Mouse (Mus musculus): ENCODE results near the gene Miox. TPM values are rescaled to one million over a fixed set of nuclear protein-coding genes. Genes with fewer than 3 reads are reported as not detected.

Gene Miox
- polyA plus RNA-seq, 1 experiment: 2.7 TPM

GRCm38 (mm10) chr15:89376957-89377356 lies 42.8 kb downstream of the Miox start, which contains the start of gene Tymp:
Tymp (minus strand) TSS chr15:89377039.
- H3K4me1 ChIP-seq (replicated peaks; ENCODE audit: control insufficient read depth, insufficient read depth, low read length): peaks cover 32% of the 10 kb centered on the region
- no peak for TF ChIP-seq POLR2A (IDR thresholded peaks at IDR 0.05; ENCODE audit: control insufficient read depth, extremely low read depth, insufficient read depth, low read length, poor library complexity)
- TF ChIP-seq CTCF (IDR thresholded peaks at IDR 0.05; ENCODE audit: borderline replicate concordance, control insufficient read depth, extremely low read depth, insufficient read depth, low read length, poor library complexity): no peak
- no peak within 1 kb of the TSS for H3K4me3 ChIP-seq (ENCODE audit: control insufficient read depth, insufficient read depth, low read length)
- no peaks in the 10 kb centered on the region for H3K27me3 ChIP-seq (ENCODE audit: control insufficient read depth, insufficient read depth, low read length)
- H3K36me3 ChIP-seq (ENCODE audit: control insufficient read depth, insufficient read depth, low read length): peaks cover under 1% of the 10 kb centered on the region; the same call in 1 of the 2 replicates
- 91% methylated on average over 16 of the region's 16 CpGs for WGBS
- H3K27ac ChIP-seq (ENCODE audit: control insufficient read depth, insufficient read depth, low read length): no peak within 1 kb of the TSS
- DNase-seq: no peak

GRCm38 (mm10) chr15:89377362-89377761 lies 43.2 kb downstream of the Miox start:
- Histone ChIP-seq H3K27ac (ENCODE audit: control insufficient read depth, insufficient read depth, low read length) (no peak overlapping the region), H3K4me1 (replicated peaks; ENCODE audit: control insufficient read depth, insufficient read depth, low read length) (peaks cover 32% of the 10 kb centered on the region), H3K27me3 (ENCODE audit: control insufficient read depth, insufficient read depth, low read length) (no peaks in the 10 kb centered on the region), H3K4me3 (ENCODE audit: control insufficient read depth, insufficient read depth, low read length) (no peak overlapping the region), H3K36me3 (ENCODE audit: control insufficient read depth, insufficient read depth, low read length) (no peaks in the 10 kb centered on the region)
- no peak for DNase-seq
- TF ChIP-seq POLR2A (IDR thresholded peaks at IDR 0.05; ENCODE audit: control insufficient read depth, extremely low read depth, insufficient read depth, low read length, poor library complexity) (peak; percentile 15; the same call in 1 of the 2 replicates), CTCF (IDR thresholded peaks at IDR 0.05; ENCODE audit: borderline replicate concordance, control insufficient read depth, extremely low read depth, insufficient read depth, low read length, poor library complexity) (no peak)
- 41% methylated on average over 18 of the region's 18 CpGs for WGBS

- WGBS: 21% methylated on average over 46 of the region's 46 CpGs
- H3K27ac ChIP-seq (ENCODE audit: control insufficient read depth, insufficient read depth, low read length): no peak overlapping the region
- DNase-seq: no peak
Observed at GRCm38 (mm10) chr15:89377938-89378828, 44.0 kb downstream of the Miox start.

GRCm38 (mm10) chr15:89378831-89379401 lies 44.7 kb downstream of the Miox start, which contains the start of gene Odf3b:
Odf3b (minus strand) TSS chr15:89379282.
- H3K4me3 ChIP-seq (ENCODE audit: control insufficient read depth, insufficient read depth, low read length): peak within 1 kb of the TSS; percentile 72
- peak; percentile 50 for DNase-seq
- peak; percentile 37; the same call in 1 of the 2 replicates for TF ChIP-seq POLR2A (IDR thresholded peaks at IDR 0.05; ENCODE audit: control insufficient read depth, extremely low read depth, insufficient read depth, low read length, poor library complexity)
- TF ChIP-seq CTCF (IDR thresholded peaks at IDR 0.05; ENCODE audit: borderline replicate concordance, control insufficient read depth, extremely low read depth, insufficient read depth, low read length, poor library complexity): no peak
- WGBS: 2% methylated on average over 33 of the region's 33 CpGs
- H3K27ac ChIP-seq (ENCODE audit: control insufficient read depth, insufficient read depth, low read length): no peak within 1 kb of the TSS
- H3K36me3 ChIP-seq (ENCODE audit: control insufficient read depth, insufficient read depth, low read length): no peaks in the 10 kb centered on the region
- H3K4me1 ChIP-seq (replicated peaks; ENCODE audit: control insufficient read depth, insufficient read depth, low read length): peaks cover 26% of the 10 kb centered on the region
- no peaks in the 10 kb centered on the region for H3K27me3 ChIP-seq (ENCODE audit: control insufficient read depth, insufficient read depth, low read length)

More at GRCm38 (mm10) chr15:89377938-89378828, 44.0 kb downstream of the Miox start:
- H3K27me3 ChIP-seq (ENCODE audit: control insufficient read depth, insufficient read depth, low read length): no peaks in the 10 kb centered on the region
- peaks cover 28% of the 10 kb centered on the region for H3K4me1 ChIP-seq (replicated peaks; ENCODE audit: control insufficient read depth, insufficient read depth, low read length)
- TF ChIP-seq CTCF (IDR thresholded peaks at IDR 0.05; ENCODE audit: borderline replicate concordance, control insufficient read depth, extremely low read depth, insufficient read depth, low read length, poor library complexity): no peak
- TF ChIP-seq POLR2A (IDR thresholded peaks at IDR 0.05; ENCODE audit: control insufficient read depth, extremely low read depth, insufficient read depth, low read length, poor library complexity): no peak; the same call in 1 of the 2 replicates
- peak overlapping the region; percentile 72 for H3K4me3 ChIP-seq (ENCODE audit: control insufficient read depth, insufficient read depth, low read length)
- no peaks in the 10 kb centered on the region for H3K36me3 ChIP-seq (ENCODE audit: control insufficient read depth, insufficient read depth, low read length)

- H3K36me3 ChIP-seq (ENCODE audit: control insufficient read depth, insufficient read depth, low read length): no peaks in the 10 kb centered on the region
- H3K27me3 ChIP-seq (ENCODE audit: control insufficient read depth, insufficient read depth, low read length): no peaks in the 10 kb centered on the region
- WGBS: 4% methylated on average over 10 of the region's 10 CpGs
- H3K4me1 ChIP-seq (replicated peaks; ENCODE audit: control insufficient read depth, insufficient read depth, low read length): peaks cover 24% of the 10 kb centered on the region
- H3K4me3 ChIP-seq (ENCODE audit: control insufficient read depth, insufficient read depth, low read length): peak overlapping the region; percentile 72
- H3K27ac ChIP-seq (ENCODE audit: control insufficient read depth, insufficient read depth, low read length): no peak overlapping the region
- DNase-seq: peak; percentile 38
- TF ChIP-seq POLR2A (IDR thresholded peaks at IDR 0.05; ENCODE audit: control insufficient read depth, extremely low read depth, insufficient read depth, low read length, poor library complexity) (no peak), CTCF (IDR thresholded peaks at IDR 0.05; ENCODE audit: borderline replicate concordance, control insufficient read depth, extremely low read depth, insufficient read depth, low read length, poor library complexity) (no peak)
Observed at GRCm38 (mm10) chr15:89379429-89379828, 45.2 kb downstream of the Miox start.

GRCm38 (mm10) chr15:89384617-89385016 lies 50.4 kb downstream of the Miox start, which contains the start of gene Klhdc7b:
Klhdc7b (plus strand) TSS chr15:89384917.
- no peak within 1 kb of the TSS for H3K4me3 ChIP-seq (ENCODE audit: control insufficient read depth, insufficient read depth, low read length)
- DNase-seq: no peak
- peaks cover 14% of the 10 kb centered on the region for H3K4me1 ChIP-seq (replicated peaks; ENCODE audit: control insufficient read depth, insufficient read depth, low read length)
- no peak within 1 kb of the TSS for H3K27ac ChIP-seq (ENCODE audit: control insufficient read depth, insufficient read depth, low read length)
- H3K36me3 ChIP-seq (ENCODE audit: control insufficient read depth, insufficient read depth, low read length): no peaks in the 10 kb centered on the region
- TF ChIP-seq POLR2A (IDR thresholded peaks at IDR 0.05; ENCODE audit: control insufficient read depth, extremely low read depth, insufficient read depth, low read length, poor library complexity) (no peak), CTCF (IDR thresholded peaks at IDR 0.05; ENCODE audit: borderline replicate concordance, control insufficient read depth, extremely low read depth, insufficient read depth, low read length, poor library complexity) (no peak)
- WGBS: 97% methylated on average over 7 of the region's 7 CpGs
- H3K27me3 ChIP-seq (ENCODE audit: control insufficient read depth, insufficient read depth, low read length): no peaks in the 10 kb centered on the region

Other genes with a start within 250 kb of the Miox start
- 62.4 and 70.5 TPM in 2 replicates for gene Selenoo, start 245.3 kb upstream of the Miox start, polyA plus RNA-seq (2012; rRNA removed)
- gene Tubgcp6, start 211.3 kb upstream of the Miox start, polyA plus RNA-seq (2012; rRNA removed): 97.4 and 98.9 TPM in 2 replicates
- gene Hdac10, start 205.7 kb upstream of the Miox start, polyA plus RNA-seq (2012; rRNA removed): 82.9 and 94.4 TPM in 2 replicates
- gene Mapk12, start 193.7 kb upstream of the Miox start, polyA plus RNA-seq (2012; rRNA removed): 2.9 and 3.1 TPM in 2 replicates
- 27.3 and 28.6 TPM in 2 replicates for gene Mapk11, start 184.8 kb upstream of the Miox start, polyA plus RNA-seq (2012; rRNA removed)
- gene Plxnb2, start 153.6 kb upstream of the Miox start, polyA plus RNA-seq (2012; rRNA removed): 42.8 and 54.6 TPM in 2 replicates
- 42.3 and 50.1 TPM in 2 replicates for gene Dennd6b, start 137.9 kb upstream of the Miox start, polyA plus RNA-seq (2012; rRNA removed)
- gene Ppp6r2, start 122.8 kb upstream of the Miox start, polyA plus RNA-seq (2012; rRNA removed): 299 and 592 TPM in 2 replicates
- gene Sbf1, start 19.1 kb upstream of the Miox start, polyA plus RNA-seq (2012; rRNA removed): 899 TPM in 2 replicates
- gene Adm2, start 11.7 kb upstream of the Miox start, polyA plus RNA-seq (2012; rRNA removed): 4.4 and 5.3 TPM in 2 replicates
- 129 and 146 TPM in 2 replicates for gene Lmf2, start 21.3 kb downstream of the Miox start, polyA plus RNA-seq (2012; rRNA removed)
- 351 and 370 TPM in 2 replicates for gene Ncaph2, start 21.3 kb downstream of the Miox start, polyA plus RNA-seq (2012; rRNA removed)
- gene Sco2, start 39.4 kb downstream of the Miox start, polyA plus RNA-seq (2012; rRNA removed): 37.4 and 43.3 TPM in 2 replicates
- 5.9 and 7.8 TPM in 2 replicates for gene Tymp, start 42.6 kb downstream of the Miox start, polyA plus RNA-seq (2012; rRNA removed)
- 21.1 and 21.9 TPM in 2 replicates for gene Odf3b, start 44.9 kb downstream of the Miox start, polyA plus RNA-seq (2012; rRNA removed)
- gene Klhdc7b, start 50.5 kb downstream of the Miox start, polyA plus RNA-seq (2012; rRNA removed): 0.08 and 0.13 TPM in 2 replicates
- gene Syce3, start 76.1 kb downstream of the Miox start, polyA plus RNA-seq (2012; rRNA removed): not detected in 2 replicates
- 47.0 and 76.6 TPM in 2 replicates for gene Cpt1b, start 91.5 kb downstream of the Miox start, polyA plus RNA-seq (2012; rRNA removed)
- gene C730034F03Rik, start 95.2 kb downstream of the Miox start, polyA plus RNA-seq (2012; rRNA removed): 1.8 and 2.2 TPM in 2 replicates
- gene Gm44502, start 95.3 kb downstream of the Miox start, polyA plus RNA-seq (2012; rRNA removed): 3.2 TPM in 2 replicates
- 92.0 and 99.8 TPM in 2 replicates for gene Chkb, start 95.5 kb downstream of the Miox start, polyA plus RNA-seq (2012; rRNA removed)
- 0.11 and 0.13 TPM in 2 replicates for gene Mapk8ip2, start 119.5 kb downstream of the Miox start, polyA plus RNA-seq (2012; rRNA removed)
- gene Arsa, start 143.0 kb downstream of the Miox start, polyA plus RNA-seq (2012; rRNA removed): 37.9 and 43.0 TPM in 2 replicates
- gene Shank3, start 165.2 kb downstream of the Miox start, polyA plus RNA-seq (2012; rRNA removed): 6.8 and 8.2 TPM in 2 replicates
- gene Acr, start 233.9 kb downstream of the Miox start, polyA plus RNA-seq (2012; rRNA removed): 0.15 and 0.16 TPM in 2 replicates

Data from thymus, adult 2 months (tissue).